Mouse (Mus musculus): ENCODE data around the gene Sh3bp2. TPM values are rescaled to one million over a fixed set of nuclear protein-coding genes. Genes with fewer than 3 reads are reported as not detected.
"Not testable (repeated sequence)": the region's sequence is repeated elsewhere in the genome, so short reads cannot be mapped to it uniquely, and the experiment has no call there.

The Sh3bp2 gene
- polyA plus RNA-seq, 1 experiment from 2014 or later: 25.9 TPM

DNA sequence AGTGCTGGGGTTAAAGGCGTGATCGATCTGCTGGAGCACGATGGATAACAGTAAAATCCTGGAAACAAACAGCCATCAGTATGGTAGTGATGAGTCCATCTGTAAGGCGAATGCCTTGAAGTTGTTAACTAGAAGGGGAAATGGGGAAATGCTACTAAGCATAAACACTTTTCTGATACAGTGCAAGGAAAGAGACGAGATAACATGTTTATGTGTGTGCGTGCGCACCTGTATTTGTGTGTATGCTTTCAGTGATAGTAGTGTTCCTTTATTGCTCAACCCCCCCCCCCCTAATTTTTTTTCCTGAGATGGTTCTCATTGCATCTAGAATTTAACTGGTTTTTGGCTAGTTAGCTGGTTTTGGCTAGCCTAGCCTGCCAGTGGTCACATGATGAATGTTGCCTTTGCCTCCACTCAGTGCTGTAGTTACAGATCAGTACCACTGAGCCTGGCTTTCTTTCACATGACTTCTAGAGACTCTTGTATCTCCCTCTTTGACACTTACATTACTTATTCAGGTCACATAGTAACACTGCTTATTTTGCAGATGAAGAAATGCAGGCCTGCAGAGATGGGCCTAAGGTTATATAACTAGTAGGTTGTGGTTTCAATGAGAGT, 52.5 kb downstream of the Sh3bp2 start:
- ATAC-seq (replicated peaks): no peak
- Histone ChIP-seq H3K4me1 (peaks cover 21% of the 10 kb centered on the region), H3K4me3 (no peak overlapping the region), H3K4me2 (no peak overlapping the region), H3K36me3 (replicated peaks) (no peaks in the 10 kb centered on the region), H3K27ac (no peak overlapping the region), H3K9me3 (no peaks in the 10 kb centered on the region), H3K27me3 (replicated peaks) (no peaks in the 10 kb centered on the region), H3K9ac (no peak overlapping the region)
- WGBS: 96% methylated on average over 7 of the region's 7 CpGs

DNA sequence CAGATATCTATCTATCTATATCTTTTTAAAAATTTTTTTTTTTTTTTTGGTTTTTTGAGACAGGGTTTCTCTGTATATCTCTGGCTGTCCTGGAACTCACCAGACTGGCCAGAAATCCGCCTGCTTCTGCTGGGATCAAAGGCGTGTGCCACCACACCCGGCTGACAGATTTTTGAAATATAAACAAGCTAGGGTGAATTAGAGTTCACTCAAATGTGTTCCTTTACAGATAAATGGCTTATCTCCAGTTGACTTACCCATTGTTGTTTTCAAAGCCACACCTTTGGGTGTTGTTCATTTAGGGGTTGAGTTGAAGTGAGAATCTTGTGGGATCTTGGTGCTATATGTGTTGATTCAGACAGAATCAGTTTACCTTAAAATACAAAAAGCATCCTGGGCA, 53.7 kb downstream of the Sh3bp2 start:
- no peaks in the 10 kb centered on the region for H3K27me3 ChIP-seq (replicated peaks)
- H3K9me3 ChIP-seq: no peaks in the 10 kb centered on the region
- WGBS: 94% methylated on average over 3 of the region's 3 CpGs
- no peak overlapping the region for H3K9ac ChIP-seq
- ATAC-seq (replicated peaks): no peak
- no peak overlapping the region for H3K4me2 ChIP-seq
- H3K27ac ChIP-seq: no peak overlapping the region
- H3K36me3 ChIP-seq (replicated peaks): no peaks in the 10 kb centered on the region
- H3K4me1 ChIP-seq: peaks cover 21% of the 10 kb centered on the region
- H3K4me3 ChIP-seq: no peak overlapping the region

- 0 out of 2 replicates have a peak overlapping the region, but pooled peaks have one; percentile 38 for H3K27ac ChIP-seq
- H3K4me1 ChIP-seq; H3K9ac ChIP-seq; H3K4me3 ChIP-seq; H3K36me3 ChIP-seq (replicated peaks); H3K27me3 ChIP-seq (replicated peaks); H3K9me3 ChIP-seq; H3K4me2 ChIP-seq: not testable (repeated sequence)
- WGBS: 46% methylated on average over 10 of the region's 10 CpGs
- ATAC-seq (replicated peaks): peak; percentile 58
Measured at GRCm38 (mm10) chr5:34581671-34582313, 56.2 kb downstream of the Sh3bp2 start.

GRCm38 (mm10) chr5:34582314-34582675, 56.7 kb downstream of the Sh3bp2 start:
- H3K27me3 ChIP-seq (replicated peaks): no peaks in the 10 kb centered on the region
- H3K4me2 ChIP-seq: no peak overlapping the region
- no peaks in the 10 kb centered on the region for H3K9me3 ChIP-seq
- 83% methylated on average over 5 of the region's 5 CpGs for WGBS
- H3K4me3 ChIP-seq: no peak overlapping the region
- no peak overlapping the region for H3K9ac ChIP-seq
- ATAC-seq (replicated peaks): no peak
- no peaks in the 10 kb centered on the region for H3K36me3 ChIP-seq (replicated peaks)
- H3K27ac ChIP-seq: 0 out of 2 replicates have a peak overlapping the region, but pooled peaks have one; percentile 38
- H3K4me1 ChIP-seq: peaks cover 9% of the 10 kb centered on the region

- no peaks in the 10 kb centered on the region for H3K36me3 ChIP-seq (replicated peaks)
- H3K9ac ChIP-seq: no peak overlapping the region
- no peaks in the 10 kb centered on the region for H3K9me3 ChIP-seq
- H3K27ac ChIP-seq: no peak overlapping the region
- H3K4me3 ChIP-seq: no peak overlapping the region
- peaks cover 19% of the 10 kb centered on the region for H3K4me1 ChIP-seq
- H3K4me2 ChIP-seq: no peak overlapping the region
- ATAC-seq (replicated peaks): no peak
- no peaks in the 10 kb centered on the region for H3K27me3 ChIP-seq (replicated peaks)
- 72% methylated on average over 5 of the region's 5 CpGs for WGBS
Measured at GRCm38 (mm10) chr5:34585216-34585615, 59.6 kb downstream of the Sh3bp2 start.

DNA sequence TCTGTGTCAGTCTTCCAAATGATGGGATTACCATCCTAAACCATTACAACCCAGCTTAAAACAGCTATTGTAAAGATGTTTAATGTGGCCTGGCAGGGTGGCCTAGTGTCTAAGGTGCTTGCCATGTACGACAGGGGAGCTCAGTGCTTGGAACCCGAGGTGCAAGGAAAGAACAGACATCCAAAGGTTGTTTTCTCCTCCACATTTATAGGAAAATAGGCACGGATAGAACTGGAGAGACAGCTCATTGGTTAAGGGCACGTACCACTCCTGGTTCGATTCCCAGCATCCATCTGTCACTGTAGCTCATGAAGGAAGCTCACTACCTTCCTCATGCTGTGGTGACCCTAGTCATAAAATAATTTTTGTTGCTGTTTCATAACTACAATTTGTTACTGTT, 62.2 kb downstream of the Sh3bp2 start:
- no peaks in the 10 kb centered on the region for H3K9me3 ChIP-seq
- no peak overlapping the region for H3K27ac ChIP-seq
- no peak overlapping the region for H3K9ac ChIP-seq
- 68% methylated on average over 5 of the region's 5 CpGs for WGBS
- ATAC-seq (replicated peaks): no peak
- no peak overlapping the region for H3K4me3 ChIP-seq
- H3K27me3 ChIP-seq (replicated peaks): no peaks in the 10 kb centered on the region
- H3K36me3 ChIP-seq (replicated peaks): no peaks in the 10 kb centered on the region
- H3K4me1 ChIP-seq: peaks cover 25% of the 10 kb centered on the region
- no peak overlapping the region for H3K4me2 ChIP-seq

DNA sequence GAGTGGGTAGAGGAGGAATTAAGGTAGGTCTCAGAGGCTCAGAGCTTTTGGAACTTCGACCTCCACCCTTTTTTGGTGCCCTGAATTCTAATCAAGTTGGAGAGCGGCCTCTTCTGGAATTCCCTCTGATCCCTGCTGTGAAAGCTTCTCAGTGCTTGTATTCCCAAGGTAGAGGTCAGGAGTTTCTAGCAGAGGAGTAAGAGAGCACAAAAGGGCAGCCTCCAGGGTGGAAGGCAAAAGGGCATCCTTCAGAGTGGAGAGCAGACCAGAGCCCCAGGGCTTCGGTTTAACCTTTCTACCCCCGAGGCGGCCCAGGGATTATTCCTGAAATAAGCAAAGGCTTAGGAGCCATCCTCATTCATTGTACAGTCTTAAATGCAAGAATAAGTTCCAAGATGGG, 64.4 kb downstream of the Sh3bp2 start:
- Histone ChIP-seq H3K4me2 (no peak overlapping the region), H3K4me3 (no peak overlapping the region), H3K27me3 (replicated peaks) (no peaks in the 10 kb centered on the region), H3K9ac (no peak overlapping the region), H3K27ac (no peak overlapping the region), H3K36me3 (replicated peaks) (no peaks in the 10 kb centered on the region), H3K4me1 (peaks cover 25% of the 10 kb centered on the region), H3K9me3 (no peaks in the 10 kb centered on the region)
- WGBS: 5% methylated on average over 5 of the region's 5 CpGs
- no peak for ATAC-seq (replicated peaks)

- Histone ChIP-seq H3K9ac (no peak overlapping the region), H3K27me3 (replicated peaks) (no peaks in the 10 kb centered on the region), H3K4me2 (no peak overlapping the region), H3K9me3 (no peaks in the 10 kb centered on the region), H3K4me3 (no peak overlapping the region), H3K27ac (no peak overlapping the region), H3K36me3 (replicated peaks) (no peaks in the 10 kb centered on the region), H3K4me1 (peaks cover 25% of the 10 kb centered on the region)
- ATAC-seq (replicated peaks): no peak
- 28% methylated on average over 4 of the region's 4 CpGs for WGBS
Measured at GRCm38 (mm10) chr5:34590702-34591101, 65.1 kb downstream of the Sh3bp2 start.

DNA sequence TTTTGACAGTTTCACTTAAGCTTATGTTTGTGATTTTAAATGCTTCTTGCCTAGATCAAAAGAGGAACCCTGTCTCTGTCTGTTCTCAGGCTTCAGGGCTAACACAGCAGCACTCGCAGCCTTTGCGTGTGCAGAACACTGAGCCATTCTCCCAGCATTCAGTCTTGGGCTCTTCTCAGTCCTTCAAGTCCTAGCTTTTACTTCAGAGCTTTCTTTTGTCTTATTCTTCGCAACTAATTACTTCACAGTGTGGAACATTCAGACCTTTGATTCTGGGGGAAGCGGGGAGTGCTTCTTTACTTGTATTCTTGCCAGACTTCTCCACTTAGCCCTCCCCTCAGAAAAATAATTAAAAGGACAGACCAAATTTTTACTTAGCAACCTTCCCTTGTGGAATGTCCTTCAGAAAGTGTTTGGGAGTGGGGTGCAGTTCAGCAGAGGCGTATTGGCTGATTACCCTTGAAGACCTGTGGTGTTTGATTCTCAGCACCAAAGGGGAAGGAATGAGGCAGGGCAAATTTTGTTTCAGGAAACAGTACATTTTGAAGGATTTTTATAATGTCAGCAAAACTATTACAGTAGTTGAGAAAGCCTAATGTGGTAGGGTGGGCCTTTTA, 65.9 kb downstream of the Sh3bp2 start:
- H3K9me3 ChIP-seq: no peaks in the 10 kb centered on the region
- H3K4me2 ChIP-seq: no peak overlapping the region
- H3K9ac ChIP-seq: no peak overlapping the region
- no peaks in the 10 kb centered on the region for H3K27me3 ChIP-seq (replicated peaks)
- 20% methylated on average over 5 of the region's 5 CpGs for WGBS
- H3K36me3 ChIP-seq (replicated peaks): no peaks in the 10 kb centered on the region
- peaks cover 25% of the 10 kb centered on the region for H3K4me1 ChIP-seq
- H3K27ac ChIP-seq: peak overlapping the region; percentile 30; the same call in 1 of the 2 replicates
- no peak for ATAC-seq (replicated peaks)
- no peak overlapping the region for H3K4me3 ChIP-seq

- ATAC-seq (replicated peaks); H3K4me2 ChIP-seq: not testable (repeated sequence)
Measured at GRCm38 (mm10) chr5:34592224-34592623, 66.6 kb downstream of the Sh3bp2 start.

DNA sequence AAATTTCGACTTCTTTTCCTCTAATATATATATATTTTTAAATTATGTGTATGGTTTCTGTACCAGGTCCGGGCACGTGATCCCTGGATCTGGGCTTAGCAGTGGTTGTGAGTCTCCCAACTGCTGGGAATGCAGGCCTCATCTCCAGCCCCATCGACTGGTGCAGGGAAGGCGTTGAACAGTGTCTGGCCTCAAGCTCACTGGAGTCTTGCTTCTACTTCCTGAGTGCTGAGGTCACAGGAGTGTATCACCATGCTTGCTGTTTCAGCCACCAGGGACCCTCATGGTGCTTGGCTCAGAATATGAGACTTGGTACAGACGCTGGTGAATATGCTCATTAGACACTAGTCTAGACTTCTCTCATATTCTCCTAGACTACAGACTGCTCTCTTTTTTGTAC, 67.0 kb downstream of the Sh3bp2 start:
- ATAC-seq (replicated peaks): no peak
- no peak overlapping the region for H3K27ac ChIP-seq
- H3K4me2 ChIP-seq: no peak overlapping the region
- no peak overlapping the region for H3K9ac ChIP-seq
- WGBS: 94% methylated on average over 6 of the region's 6 CpGs
- no peaks in the 10 kb centered on the region for H3K27me3 ChIP-seq (replicated peaks)
- H3K9me3 ChIP-seq: no peaks in the 10 kb centered on the region
- H3K4me1 ChIP-seq: peaks cover 16% of the 10 kb centered on the region
- H3K4me3 ChIP-seq: no peak overlapping the region
- H3K36me3 ChIP-seq (replicated peaks): no peaks in the 10 kb centered on the region

More at GRCm38 (mm10) chr5:34592224-34592623, 66.6 kb downstream of the Sh3bp2 start:
- H3K4me1 ChIP-seq: peaks cover 21% of the 10 kb centered on the region
- not testable (repeated sequence) for H3K27ac ChIP-seq; H3K27me3 ChIP-seq (replicated peaks); H3K9me3 ChIP-seq; H3K9ac ChIP-seq; H3K4me3 ChIP-seq; H3K36me3 ChIP-seq (replicated peaks)
- 69% methylated on average over 5 of the region's 5 CpGs for WGBS

- 94% methylated on average over 9 of the region's 9 CpGs for whole genome bisulfite sequencing
Measured at GRCm38 (mm10) chr5:34593202-34593727, 67.6 kb downstream of the Sh3bp2 start.

More at GRCm38 (mm10) chr5:34593202-34593727, 67.6 kb downstream of the Sh3bp2 start:
- no peak for ATAC-seq (replicated peaks)
- H3K4me3 ChIP-seq: no peak overlapping the region
- H3K4me1 ChIP-seq: peaks cover 13% of the 10 kb centered on the region
- no peak overlapping the region for H3K4me2 ChIP-seq
- no peak overlapping the region for H3K27ac ChIP-seq
- H3K9ac ChIP-seq: no peak overlapping the region
- H3K27me3 ChIP-seq (replicated peaks): no peaks in the 10 kb centered on the region
- 0 out of 2 replicates have a peak, but pooled peaks cover 3% of the 10 kb centered on the region for H3K36me3 ChIP-seq (replicated peaks)
- H3K9me3 ChIP-seq: no peaks in the 10 kb centered on the region
